Mouse (Mus musculus) CD4-positive, CD25-positive, alpha-beta regulatory T cell, adult 4 months (primary cell): ENCODE data around the gene Il34. TPM values are rescaled to one million over a fixed set of nuclear protein-coding genes. Genes with fewer than 3 reads are reported as not detected.

ENCODE experiments used
- ATAC-seq: one replicate; pipeline ENCODE4 v1.8.0; 2017
- polyA plus RNA-seq, 2 experiments: library from polyadenylated mRNA; unstranded; fragments of 100-300 nt; shearing (Covaris generic); gene quantifications; one replicate each; pipeline ENCODE4 v1.2.1; 2017

Gene Il34
- polyA plus RNA-seq, 2 experiments from 2014 or later, result not detected

DNA sequence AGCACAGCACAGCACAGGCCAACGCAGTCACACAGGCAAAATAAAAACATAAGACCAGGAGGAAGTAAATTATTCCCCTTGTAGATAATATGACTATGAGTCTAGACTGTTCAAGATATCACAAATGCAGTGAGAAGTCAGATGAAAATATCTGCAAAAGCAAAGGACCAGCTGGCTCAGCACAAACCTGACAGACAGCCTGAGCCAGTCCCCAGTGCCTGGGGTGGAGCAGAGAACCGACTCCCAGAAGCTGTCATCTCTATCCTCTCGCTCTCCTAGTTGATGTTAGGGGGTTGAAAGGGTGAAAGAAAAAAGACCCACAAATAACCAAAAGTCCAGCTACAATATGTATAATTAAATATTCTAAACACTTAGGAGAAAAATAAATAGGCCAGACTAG, 30.0 kb downstream of the Il34 start:
- no peak for ATAC-seq

DNA sequence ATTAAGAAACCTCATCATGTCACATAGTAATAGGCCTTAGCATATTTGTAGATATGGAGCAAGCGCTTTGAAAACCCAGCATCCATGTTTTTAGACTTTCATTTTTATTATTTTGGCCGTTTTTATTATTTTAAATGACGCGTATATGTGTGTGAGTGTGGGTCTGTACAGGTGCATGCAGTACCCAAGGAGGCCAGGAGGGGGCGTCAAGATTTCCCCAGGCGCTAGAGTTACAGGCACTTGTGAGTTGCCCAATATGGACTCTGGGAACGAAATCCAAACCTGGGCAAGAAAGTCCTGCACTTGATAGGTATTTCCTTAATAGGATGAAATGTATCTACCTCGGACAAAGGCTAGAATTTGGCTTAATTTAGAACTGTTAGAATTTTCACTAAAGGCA, 30.4 kb downstream of the Il34 start:
- ATAC-seq, result no peak

DNA sequence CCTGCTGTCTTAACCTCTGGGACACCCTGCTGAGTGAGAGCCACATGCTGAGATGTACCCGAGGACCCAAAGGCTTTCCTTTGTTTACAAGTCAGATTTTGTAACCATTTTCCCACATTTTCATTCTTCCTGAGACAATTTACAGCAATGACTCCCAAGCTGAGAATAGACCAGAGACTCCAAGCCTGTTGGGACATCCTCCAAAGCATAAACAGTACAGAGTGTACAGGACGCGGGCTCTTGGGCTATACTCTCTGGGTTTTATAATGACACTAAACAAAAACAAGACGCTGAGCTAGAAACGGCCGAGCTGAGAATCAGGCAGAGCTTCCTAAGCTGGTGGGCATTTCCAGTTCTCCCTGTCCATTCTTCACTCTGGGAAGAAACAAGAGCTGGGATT, 31.0 kb downstream of the Il34 start:
- ATAC-seq, result no peak

DNA sequence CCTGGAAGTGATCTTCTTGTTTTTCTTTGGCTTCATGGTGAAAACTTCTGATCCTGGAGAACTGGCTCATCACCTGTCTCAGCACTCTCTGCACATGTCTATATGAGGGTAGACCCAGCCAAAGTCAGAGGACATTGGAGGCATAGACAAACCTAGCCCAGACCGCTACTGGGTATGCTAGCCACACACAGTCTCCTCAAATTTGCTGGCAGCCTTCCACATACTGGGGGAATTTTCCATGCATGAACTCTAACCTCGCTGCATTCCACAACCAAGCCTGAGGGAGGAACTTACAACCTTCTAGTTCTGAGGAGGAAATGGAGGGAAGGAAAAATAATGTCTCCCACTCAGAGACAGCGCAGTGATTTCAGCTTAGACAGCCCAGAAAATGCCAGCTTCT, 31.7 kb downstream of the Il34 start:
- ATAC-seq, result no peak

DNA sequence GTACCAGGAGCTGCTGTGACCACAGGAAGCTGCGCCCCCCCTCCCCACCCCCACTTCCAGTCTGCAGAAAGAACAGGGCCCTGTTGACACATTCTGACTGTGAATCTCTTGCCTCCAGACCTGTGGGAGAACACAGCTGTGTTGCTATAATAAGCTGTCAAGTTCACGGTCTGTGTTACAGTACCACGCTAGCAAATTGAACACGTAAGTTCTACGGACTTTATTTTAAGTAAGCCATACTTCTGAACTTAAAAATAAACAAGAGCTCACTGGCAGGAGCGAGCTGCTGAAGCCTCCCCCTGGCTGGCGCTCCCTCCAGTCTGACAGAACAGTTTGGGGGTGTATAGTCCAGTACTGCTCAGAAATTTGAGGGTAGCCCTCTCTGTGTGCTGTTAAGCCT, 33.3 kb downstream of the Il34 start:
- ATAC-seq, result no peak

DNA sequence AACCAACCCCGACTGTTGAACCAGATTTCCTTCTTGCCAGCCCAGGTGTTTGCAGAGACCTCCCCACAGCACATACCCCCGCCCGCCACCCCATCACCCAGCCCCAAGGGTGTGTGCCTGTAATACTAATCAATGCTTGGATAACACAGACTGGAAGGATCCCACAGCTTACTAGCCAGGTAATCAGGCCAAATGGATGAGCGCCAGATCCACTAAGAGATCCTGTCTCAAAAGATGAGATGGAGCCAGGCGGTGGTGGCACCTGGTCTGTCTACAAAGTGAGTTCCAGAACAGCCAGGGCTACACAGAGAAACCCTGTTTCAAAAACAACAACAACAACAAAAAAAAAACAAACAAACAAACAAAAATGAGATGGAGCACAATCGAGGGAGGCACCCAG, 38.5 kb downstream of the Il34 start:
- no peak for ATAC-seq

DNA sequence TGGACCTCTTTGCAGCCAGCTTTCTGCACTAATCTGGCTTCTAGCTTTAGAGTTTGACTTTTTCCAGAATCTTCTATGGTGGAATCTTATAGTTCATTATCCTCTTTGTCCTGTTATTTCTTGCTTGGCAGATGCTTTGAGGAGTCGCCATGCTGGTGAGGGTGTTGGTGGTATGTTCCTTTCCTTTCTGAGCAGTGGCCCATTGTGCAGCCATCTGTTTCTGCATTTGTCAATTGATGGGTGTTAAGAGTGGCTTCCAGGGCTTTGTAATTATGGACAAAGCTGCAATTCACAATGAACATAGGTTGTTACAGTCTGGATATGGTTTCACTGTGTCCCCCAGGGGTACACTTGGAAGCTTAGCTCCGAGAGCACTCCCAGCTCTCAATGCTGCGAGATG, 41.1 kb downstream of the Il34 start:
- ATAC-seq, result no peak

DNA sequence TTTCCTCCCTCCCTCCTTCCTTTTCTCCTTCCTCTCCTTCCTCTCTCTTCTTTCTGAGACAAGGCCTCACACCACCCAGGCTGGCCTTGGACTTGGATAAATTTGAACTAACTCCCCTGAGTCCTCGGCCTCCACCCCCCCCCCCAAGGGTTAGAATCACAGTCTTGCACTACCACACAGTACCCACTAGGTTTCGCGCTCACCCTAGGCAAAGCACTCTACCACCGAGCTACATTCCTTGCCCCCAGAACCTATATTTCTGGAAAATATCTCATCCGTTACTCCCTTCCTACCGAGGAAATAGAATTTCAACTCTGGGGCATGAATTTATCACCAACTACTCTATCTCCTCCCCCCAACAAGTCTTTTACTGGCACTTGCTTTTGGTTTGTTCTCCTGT, 43.7 kb downstream of the Il34 start:
- ATAC-seq, result no peak

DNA sequence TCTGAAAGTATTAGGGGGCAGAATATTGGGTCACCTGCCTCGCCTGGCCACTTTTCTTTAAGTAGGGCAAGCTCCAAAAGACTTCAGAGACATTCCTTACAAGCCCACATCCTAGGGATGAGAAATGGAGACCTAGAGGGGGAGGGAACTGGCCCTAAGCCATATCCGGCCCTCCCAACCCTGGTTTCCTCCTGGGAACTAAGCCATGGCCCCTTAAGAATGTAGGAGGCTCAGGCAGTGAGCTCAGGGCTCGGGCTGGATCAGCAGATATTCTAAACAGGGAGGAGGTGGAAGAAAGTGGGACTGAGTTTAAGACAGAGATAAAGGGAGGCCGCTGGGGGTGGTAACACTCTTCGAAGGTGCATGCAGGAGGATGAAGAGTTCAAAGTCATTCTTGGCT, 44.5 kb downstream of the Il34 start:
- ATAC-seq, result no peak

DNA sequence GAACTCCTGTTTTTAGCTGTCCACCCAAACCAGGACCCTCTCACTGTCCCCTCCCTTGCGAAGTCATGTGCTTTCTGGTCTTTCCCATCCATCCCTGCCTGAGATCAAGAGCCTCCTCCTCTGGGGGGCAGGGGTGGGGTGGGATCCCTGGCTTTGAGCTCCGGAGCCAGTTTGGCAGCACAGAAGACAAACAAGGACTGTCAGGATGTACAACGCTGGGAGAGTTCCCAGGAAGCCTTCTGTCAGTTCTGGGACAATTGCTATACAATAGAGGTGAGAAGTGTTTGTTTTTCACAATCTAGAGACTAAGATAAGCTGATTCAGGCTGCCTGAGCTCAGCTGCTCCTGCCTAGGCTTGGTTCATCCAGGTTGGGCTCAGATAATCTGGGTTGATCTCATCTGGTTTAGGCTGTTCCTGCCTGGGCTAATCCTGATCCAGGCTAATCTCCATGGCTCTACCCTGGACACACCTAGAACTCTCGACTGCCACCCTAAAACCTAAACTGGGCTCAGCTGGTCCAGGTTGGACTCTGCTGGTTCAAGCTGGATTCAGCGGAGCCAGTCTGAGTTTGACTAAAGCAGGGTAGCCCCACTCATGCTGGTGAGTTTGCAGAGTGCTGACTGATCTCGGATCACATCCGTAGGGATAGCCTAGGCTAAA, 45.3 kb downstream of the Il34 start:
- no peak for ATAC-seq

DNA sequence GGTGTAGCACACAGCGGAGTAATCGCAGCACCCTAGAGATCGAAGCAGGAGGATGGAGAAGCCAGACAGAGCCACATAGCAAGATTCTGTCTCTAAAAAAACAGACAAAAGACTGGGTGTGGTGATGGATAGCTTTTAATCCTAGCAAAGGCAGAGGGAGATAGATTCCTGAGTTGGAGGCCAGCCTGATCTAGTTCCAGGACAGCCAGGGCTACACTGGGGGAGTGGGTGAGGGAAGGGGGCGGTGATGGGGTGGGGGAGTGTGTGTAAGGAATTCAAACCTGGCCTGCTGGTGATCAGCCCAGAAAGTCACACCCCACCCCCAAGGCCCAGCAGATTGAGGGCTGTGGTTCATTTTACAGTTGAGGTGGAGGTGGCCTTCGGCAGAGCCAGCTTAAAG, 49.5 kb downstream of the Il34 start:
- ATAC-seq, result no peak

DNA sequence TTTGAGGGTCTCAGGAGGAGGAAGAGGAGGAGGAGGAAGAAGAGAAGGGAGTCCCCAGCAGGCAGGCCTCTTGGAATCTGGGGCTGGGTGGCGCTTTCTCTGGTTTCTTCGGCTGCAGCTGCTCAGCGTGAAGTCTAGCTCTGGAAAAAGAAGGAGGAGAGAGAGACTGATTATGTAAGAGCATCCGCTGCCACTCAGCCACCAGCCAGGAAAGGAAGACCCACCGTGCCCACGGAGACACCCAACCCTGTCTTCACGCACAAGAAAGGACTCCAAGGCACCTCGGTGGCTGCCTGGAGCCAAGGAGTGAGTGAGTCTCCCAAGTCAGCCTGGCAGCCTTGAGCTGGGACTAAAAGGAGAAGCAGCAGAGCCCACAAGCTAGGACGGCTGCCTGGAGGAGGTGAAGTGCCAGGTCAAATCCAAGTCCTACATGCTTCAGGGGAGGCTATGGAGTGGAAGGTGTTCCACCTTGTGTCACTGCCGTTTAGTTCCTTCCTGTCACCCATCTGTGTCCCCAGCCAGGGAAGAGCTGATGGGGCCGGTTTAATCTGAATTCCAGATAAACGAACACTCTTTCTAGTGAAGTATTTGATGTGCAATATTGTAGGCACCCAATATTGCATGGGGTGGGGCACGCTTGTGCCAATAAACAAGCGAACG, 50.1 kb downstream of the Il34 start:
- no peak for ATAC-seq

DNA sequence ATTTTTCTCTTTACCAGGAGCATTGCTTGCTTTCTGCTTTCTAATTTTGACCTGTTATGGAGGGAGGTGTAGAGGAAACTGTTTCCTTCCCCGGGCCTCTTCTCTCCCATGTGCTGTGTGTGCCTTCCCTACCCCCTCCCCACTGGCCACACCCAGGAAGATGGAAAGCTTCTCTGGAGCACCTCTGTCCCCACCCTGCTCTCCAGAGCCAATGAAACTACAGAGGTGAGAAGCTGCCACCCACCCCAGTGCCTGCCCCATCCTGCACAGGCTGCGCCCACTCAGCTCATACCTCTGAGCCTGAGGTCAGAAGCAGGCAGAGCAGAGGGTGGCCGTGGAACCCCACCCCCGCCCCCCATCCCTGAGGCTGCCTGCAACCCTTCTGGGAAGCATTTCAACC, 51.0 kb downstream of the Il34 start:
- no peak for ATAC-seq

DNA sequence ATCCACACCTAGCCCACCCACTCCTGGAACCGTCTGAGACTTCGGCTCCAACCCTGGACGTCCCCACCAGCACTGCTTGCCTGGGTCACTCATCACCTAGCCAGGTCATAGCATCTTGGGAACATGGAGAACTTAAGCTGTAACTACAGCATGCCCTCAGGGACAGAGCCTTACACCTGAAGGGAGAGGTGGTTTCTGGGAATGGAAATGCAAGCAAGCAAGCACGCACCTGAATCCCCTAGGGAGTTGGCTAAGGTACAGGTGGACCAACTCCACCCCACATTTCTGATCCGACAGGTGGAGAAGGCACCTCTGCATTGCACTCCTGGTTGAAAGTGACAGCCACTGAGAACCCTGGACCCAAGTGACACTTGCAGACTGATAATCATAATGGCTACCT, 54.2 kb downstream of the Il34 start:
- no peak for ATAC-seq

DNA sequence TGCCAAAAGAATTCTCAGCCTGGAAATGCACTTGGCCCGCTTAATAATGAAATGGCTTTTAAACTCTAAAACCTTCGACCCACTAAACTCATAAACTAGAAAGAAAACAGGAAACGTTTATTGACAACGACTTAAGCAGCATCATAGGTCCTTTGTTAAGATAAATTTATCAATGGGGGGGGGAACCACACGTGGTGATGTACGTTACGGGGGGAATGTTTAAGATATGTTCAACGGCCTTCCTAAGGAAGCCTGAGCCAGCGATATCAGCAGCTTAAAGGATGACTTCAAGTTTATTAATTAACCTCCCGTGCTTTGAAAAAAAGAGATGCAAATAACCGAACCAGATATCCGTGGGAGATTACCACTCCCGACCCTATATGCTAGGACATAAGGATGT, 55.5 kb downstream of the Il34 start:
- ATAC-seq, result no peak

DNA sequence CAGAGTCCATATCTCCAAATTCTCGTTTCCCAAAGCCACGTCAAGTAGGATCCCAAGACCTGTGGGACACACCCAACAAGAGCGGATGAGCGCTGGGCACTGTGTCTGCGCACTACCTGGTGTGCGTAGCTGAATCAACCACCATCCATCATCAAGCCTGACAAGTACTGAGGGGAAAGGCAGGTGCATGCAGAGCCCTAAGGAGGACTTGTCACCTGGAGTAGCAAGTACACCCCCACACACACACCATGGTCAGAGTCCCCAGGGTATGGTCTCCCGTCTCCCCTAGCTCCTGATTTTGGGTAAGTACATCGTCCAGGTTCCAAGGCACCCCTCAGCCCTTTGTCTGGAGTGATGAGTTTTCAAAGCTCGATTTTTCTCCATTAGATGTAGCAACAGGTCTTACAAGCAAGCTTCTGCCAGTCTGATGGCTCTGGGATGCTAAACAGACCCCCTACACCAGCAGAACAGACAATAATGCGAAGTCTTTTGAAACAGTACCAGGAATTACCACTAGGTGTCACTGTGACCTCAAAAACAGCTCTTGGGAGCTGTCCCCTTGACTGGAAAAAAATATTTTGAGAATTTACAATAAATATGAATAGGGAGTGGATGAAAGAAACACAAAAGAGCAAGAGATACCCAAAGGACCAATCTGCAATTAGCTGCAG, 56.1 kb downstream of the Il34 start:
- no peak for ATAC-seq

DNA sequence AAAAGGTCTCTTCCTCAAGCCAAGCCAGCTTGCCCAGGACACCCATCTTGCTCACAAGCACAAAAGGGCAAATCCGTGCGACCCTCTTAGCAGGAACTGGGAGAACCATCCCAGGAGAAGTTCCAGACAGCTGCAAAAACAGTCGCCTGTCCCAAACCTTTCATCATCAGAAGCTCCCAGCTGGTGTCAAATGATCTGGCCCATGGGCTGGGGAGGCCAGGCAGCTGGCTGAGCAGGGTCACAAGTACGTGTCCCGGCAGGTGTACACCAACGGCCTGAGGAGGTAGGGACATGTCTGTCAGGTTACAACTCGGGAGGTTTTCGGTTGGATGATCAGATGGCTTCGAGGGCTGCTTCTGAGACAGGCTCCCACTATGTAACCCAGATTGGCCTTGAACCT, 59.1 kb downstream of the Il34 start:
- no peak for ATAC-seq

DNA sequence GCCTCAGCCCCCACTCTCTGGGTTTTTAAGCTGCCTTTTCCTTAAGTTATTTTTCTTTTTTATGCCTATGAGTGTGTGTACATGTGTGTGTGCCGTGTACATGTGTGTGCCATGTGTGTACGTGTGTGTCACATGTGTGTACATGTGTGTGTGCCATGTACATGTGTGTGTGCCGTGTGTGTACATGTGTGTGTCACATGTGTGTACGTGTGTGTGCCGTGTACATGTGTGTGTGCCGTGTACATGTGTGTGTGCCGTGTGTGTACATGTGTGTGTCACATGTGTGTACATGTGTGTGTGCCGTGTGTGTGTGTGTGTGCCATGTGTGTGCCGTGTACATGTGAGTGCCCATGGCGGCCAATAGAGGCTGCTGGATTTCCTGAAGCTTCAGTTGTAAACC, 60.6 kb downstream of the Il34 start:
- ATAC-seq, result no peak

DNA sequence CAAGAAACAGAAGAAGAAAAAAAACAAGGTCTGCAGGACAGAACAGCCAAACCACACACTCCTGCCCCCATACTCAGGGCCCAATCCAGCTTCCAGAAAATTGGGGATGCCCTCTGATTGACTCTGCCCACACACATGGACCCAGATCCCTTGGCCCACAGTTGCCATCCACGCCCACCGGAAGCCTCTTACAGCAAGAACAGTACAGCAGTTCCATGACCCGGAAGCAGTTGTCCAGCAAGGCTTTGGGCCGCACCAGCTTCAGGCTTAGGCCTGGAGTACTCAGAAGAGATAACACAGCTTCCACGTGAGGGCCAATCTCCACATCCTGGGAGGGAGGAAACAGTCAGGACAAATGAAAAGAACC, 63.3 kb downstream of the Il34 start:
- no peak for ATAC-seq

DNA sequence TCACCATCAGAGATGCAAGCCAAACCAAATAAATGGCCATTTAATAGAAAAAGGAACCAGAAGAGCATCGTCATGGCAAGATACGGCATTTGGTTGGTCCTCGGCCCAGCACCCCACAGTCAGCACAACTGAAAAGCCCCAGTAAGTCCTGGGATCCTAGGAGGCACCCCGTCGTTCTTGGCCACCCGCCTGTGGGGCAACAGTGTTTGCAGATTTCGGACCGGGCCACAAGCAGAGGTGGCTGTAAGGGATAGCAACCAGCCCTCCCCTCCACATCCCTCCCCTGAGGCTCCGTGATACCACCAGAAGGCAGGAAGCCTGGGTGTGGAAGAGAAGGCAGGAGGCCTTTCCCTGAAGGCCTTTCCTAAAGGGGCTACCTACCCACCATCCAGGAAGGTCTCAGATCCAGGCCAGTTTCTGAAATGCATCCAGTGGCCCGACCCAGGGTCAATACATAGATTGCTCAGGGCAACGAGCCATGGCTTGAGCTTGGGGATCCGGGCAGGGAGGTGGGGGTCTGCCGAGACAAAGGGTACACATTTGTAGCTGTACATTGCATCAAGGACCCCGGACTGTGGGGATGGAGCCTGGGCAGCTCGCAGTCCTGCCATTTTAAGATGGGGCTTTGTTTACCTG, 63.8 kb downstream of the Il34 start:
- ATAC-seq, result no peak

DNA sequence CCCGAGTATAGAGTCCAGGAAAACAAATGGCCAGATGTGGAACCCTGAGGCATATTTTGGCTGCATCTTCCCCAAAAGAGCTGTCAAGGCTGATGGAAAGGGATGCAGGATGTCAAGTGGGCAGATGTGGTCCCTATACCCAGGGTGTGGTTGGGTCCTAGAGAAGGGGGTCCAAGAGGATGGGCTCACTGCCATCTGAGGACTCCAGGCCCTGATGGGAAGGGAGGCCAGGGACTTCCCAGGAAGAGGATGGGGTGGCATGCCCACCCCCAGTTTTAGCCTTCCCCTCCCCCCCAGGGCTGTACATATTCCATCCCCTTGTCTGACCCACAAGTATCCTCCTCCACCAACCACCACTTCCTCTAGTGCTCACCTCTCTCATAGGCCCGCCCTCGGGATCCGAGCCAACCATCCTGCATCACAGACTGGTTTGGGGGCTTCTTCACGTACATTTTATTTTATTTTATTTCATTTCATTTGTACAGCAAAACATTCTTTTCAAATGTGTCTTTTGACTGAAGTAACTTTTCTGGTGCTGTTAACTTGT, 65.0 kb downstream of the Il34 start:
- no peak for ATAC-seq

DNA sequence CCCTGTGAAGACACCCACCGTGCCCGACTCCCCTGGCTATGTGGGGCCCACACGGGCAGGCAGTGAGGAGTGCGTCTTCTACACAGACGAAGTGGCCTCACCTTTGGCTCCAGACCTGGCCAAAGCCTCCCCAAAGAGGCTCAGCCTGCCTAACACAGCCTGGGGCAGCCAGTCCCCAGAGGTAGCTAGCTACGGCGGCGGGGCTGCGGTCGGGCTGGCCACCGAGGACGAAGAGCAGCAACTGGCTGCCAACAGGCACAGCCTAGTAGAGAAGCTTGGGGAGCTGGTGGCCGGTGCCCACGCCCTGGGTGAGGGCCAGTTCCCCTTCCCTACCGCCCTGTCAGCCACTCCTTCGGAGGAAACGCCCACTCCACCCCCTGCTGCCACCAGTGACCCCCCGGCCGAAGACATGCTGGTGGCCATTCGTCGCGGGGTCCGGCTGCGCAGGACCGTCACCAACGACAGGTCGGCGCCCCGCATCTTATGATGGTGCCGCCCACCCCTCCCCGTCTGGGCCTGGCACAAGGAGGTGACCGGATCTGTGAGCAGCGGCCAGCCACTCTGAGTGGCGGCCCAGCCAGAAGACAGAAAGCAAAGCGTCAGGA, 67.0 kb downstream of the Il34 start:
- no peak for ATAC-seq

DNA sequence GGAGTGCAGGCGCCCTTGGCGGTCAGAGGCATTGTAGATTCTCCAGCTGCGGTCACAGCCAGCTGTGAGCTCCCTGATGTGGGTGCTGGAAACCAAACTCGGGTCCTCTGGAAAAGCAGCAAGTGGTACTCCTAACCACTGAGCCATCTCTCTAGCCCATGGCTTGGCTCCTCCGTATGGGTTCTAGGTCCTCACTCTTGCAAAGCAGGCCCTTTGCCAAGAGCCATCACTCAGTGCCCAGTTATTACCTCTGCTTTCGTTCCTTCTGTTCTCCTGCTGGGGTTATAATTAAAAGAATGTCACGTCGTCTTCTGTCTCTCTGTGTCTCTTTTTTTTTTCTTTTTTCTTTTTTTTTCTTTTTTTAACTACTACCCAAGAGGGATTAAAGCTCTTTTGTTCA, 72.7 kb downstream of the Il34 start:
- ATAC-seq, result no peak
